Mouse (Mus musculus) effector memory CD4-positive, alpha-beta T cell, adult 5 months (primary cell): ENCODE measurements around the gene Cckbr. TPM values are rescaled to one million over a fixed set of nuclear protein-coding genes. Genes with fewer than 3 reads are reported as not detected.

Experiments
- polyA plus RNA-seq: library from polyadenylated mRNA; unstranded; fragments of 100-300 nt; shearing (Covaris generic); gene quantifications from one replicate; pipeline ENCODE4 v1.2.1, GENCODE M21; 2017

Gene Cckbr
- polyA plus RNA-seq: not detected

DNA sequence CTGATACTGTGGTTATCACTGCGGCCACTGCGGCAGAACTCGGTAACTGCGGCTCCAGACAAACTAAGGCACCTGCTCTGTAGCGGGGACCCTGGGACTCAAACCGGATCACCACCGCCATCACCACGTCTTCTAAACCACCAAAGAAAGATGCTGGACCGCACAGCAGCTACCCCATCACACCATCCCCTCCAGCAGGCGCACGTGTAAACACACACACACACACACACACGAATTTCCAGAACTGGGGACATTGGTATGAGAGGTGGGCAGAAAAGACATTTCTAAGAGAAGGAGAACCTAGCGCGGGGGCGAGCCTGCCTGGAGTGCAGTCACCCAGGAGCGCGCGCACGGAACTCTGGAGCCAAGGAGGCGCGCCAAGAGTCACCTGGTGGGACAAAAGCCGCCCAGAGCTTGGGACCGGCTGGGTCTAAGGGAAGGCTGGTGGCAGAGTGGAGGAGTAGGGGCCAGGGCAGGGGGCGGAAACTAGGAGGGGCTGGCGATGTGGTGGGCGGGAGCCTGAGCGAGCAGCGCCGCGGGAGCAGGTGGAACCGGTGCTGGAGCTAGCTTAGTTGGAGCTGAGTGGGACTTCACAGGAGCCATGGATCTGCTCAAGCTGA lies at the start of gene Cckbr:
TSS of gene Cckbr (plus strand) at position 308 of the 620 bp plus-strand sequence.

GRCm38 (mm10) chr7:105399935-105400624 lies 25.5 kb upstream of the Cckbr start, which contains the start of gene Fam160a2:
Gene Fam160a2 (minus strand): TSS chr7:105400054.

DNA sequence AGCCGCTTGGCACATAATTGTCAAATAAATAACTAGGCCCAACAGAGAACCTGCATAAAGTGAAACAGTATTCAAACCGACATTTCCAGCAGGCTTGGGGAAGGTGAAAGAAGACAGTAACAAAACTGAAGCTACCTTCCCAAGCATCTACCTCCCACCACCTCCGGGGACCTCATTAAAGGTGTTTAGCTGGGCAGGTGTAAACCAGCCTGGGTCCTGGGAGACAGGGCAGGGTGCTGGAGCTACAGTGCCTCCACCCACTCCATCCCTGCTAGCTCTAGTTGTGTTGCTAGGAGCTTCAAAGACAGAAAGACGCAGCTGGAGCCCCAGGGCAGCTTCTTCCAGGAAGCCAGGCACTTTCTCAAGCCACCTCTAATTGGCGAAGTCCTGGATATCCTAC lies 21.3 kb upstream of the Cckbr start, which contains the start of gene Cnga4:
TSS of gene Cnga4 (plus strand) at position 301 of the 400 bp plus-strand sequence.

GRCm38 (mm10) chr7:105481505-105482411 lies 56.2 kb downstream of the Cckbr start, which contains the start of gene Cavin3:
Gene Cavin3 (minus strand): TSS chr7:105482300.

Other genes with a start within 250 kb of the Cckbr start
- not detected for gene Olfr685, start 239.7 kb upstream of the Cckbr start, polyA plus RNA-seq
- gene Olfr686, start 218.2 kb upstream of the Cckbr start, polyA plus RNA-seq: not detected
- gene Olfr688, start 137.6 kb upstream of the Cckbr start, polyA plus RNA-seq: not detected
- 0.10 TPM for gene Olfr689, start 114.6 kb upstream of the Cckbr start, polyA plus RNA-seq
- not detected for gene Olfr690, start 91.6 kb upstream of the Cckbr start, polyA plus RNA-seq
- not detected for gene Olfr691, start 83.5 kb upstream of the Cckbr start, polyA plus RNA-seq
- gene Olfr692, start 57.5 kb upstream of the Cckbr start, polyA plus RNA-seq: not detected
- gene Gm5901, start 50.7 kb upstream of the Cckbr start, polyA plus RNA-seq: not detected
- gene Fam160a2, start 25.7 kb upstream of the Cckbr start, polyA plus RNA-seq: 46.2 TPM
- gene Cnga4, start 21.2 kb upstream of the Cckbr start, polyA plus RNA-seq: not detected
- gene Cavin3, start 56.6 kb downstream of the Cckbr start, polyA plus RNA-seq: not detected
- gene Smpd1, start 128.6 kb downstream of the Cckbr start, polyA plus RNA-seq: 15.0 TPM
- gene Apbb1, start 155.9 kb downstream of the Cckbr start, polyA plus RNA-seq: 4.1 TPM
- not detected for gene Hpx, start 174.4 kb downstream of the Cckbr start, polyA plus RNA-seq
- 6.5 TPM for gene Trim3, start 207.8 kb downstream of the Cckbr start, polyA plus RNA-seq
- gene Timm10b, start 214.3 kb downstream of the Cckbr start, polyA plus RNA-seq: 92.3 TPM
- gene Arfip2, start 214.7 kb downstream of the Cckbr start, polyA plus RNA-seq: 15.5 TPM
- 5.0 TPM for gene Gm45799, start 214.8 kb downstream of the Cckbr start, polyA plus RNA-seq
- gene Dnhd1, start 225.1 kb downstream of the Cckbr start, polyA plus RNA-seq: 0.47 TPM